Comparison of ENCODE assay signal across 10 mouse cellular contexts in the genomic region with DNA sequence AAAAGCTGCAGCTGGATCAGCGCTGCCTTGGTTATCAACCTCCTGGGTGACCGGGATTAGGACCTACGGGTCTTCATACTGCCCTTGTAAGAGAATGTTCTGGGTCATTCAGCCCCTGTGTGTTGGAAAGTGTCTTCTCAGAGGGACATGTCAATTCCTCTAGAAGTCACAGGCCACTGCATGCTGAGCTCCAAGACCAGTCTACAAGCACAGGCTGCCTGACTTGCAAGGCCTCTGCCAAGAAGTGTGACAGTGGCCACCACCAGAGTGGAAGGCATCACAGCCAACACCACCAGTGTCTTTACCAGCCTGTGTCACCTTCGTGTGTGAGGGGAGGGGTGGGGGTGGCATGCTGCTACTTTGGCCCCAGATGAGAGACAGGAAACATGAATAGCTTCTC.
"Had no signal": no experiment of that assay in that cellular context is flagged by ENCODE, and none has a peak within 500 bp of the region (broad histone marks: within the 10 kb centered on the region; RNA-seq: fewer than 3 reads in every experiment).

No protein-coding gene starts in this region.

- H3K4me3 ChIP-seq: limb, embryonic 12.5 days; limb, embryonic 15.5 days; neural tube, embryonic 12.5 days had no signal

- H3K9ac ChIP-seq: limb, embryonic 12.5 days; limb, embryonic 15.5 days; liver, embryonic 14.5 days; liver, postnatal 0 days; lung, embryonic 14.5 days had no signal

- H3K9me3 ChIP-seq: limb, embryonic 12.5 days; limb, embryonic 15.5 days; midbrain, embryonic 13.5 days; neural tube, embryonic 12.5 days; neural tube, embryonic 15.5 days had no signal

- ATAC-seq: liver, postnatal 0 days; midbrain, embryonic 13.5 days had no signal

- H3K27ac ChIP-seq: limb, embryonic 12.5 days; limb, embryonic 15.5 days; liver, embryonic 14.5 days; macrophage; midbrain, embryonic 13.5 days; neural tube, embryonic 12.5 days; stomach, postnatal 0 days had no signal

- H3K4me2 ChIP-seq: limb, embryonic 12.5 days; limb, embryonic 15.5 days had no signal

- H3K36me3 ChIP-seq: limb, embryonic 12.5 days; limb, embryonic 15.5 days; midbrain, embryonic 13.5 days; neural tube, embryonic 12.5 days; neural tube, embryonic 15.5 days had no signal
